Mouse (Mus musculus): ENCODE measurements at regions not wholly inside any gene's neighbourhood (a gene's known extent, or its start where the extent isn't known, plus 50 kb on each side); places are given as distances from the start of the nearest gene placed in this dataset.

- no peak for ATAC-seq (ENCODE audit: insufficient number of reproducible peaks, low FRiP score, low TSS enrichment, low read depth)
- Histone ChIP-seq H3K36me3 (no peaks in the 10 kb centered on the region), H3K27ac (replicated peaks) (peak overlapping the region; percentile 87), H3K9ac (no peak overlapping the region), H3K4me2 (replicated peaks) (peak overlapping the region; percentile 35), H3K4me3 (replicated peaks) (no peak overlapping the region), H3K27me3 (no peaks in the 10 kb centered on the region), H3K4me1 (peaks cover 30% of the 10 kb centered on the region), H3K9me3 (replicated peaks) (no peaks in the 10 kb centered on the region)
- 65% methylated on average over 6 of the region's 6 CpGs for WGBS
Observed at GRCm38 (mm10) chr7:90030486-90031250, 49.9 kb upstream of the Eed start.

DNA sequence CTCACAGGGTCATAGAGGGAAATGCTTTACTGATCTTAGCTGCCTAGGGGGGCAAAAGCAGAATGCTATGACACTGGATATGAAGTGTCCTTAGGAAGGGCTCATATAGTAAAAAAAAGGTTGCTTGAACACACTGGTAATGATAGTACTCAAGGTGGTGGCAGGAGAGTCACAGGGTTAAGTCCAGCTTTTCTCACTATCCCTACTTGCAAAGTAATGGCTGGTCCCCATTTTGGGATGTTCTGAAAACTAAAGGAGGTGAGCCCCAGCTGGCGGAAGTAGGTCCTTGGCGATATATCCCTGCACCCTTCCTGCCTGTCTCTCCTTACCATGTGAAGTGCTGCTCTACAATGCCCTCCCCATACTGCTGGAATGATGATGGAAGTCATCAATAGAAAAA lies 52.3 kb upstream of the Eed start:
- 96% methylated on average over 2 of the region's 2 CpGs for WGBS
- no peak overlapping the region for H3K4me3 ChIP-seq (replicated peaks)
- H3K9me3 ChIP-seq (replicated peaks): no peaks in the 10 kb centered on the region
- H3K36me3 ChIP-seq: no peaks in the 10 kb centered on the region
- no peak overlapping the region for H3K4me2 ChIP-seq (replicated peaks)
- H3K4me1 ChIP-seq: peaks cover 33% of the 10 kb centered on the region
- no peak for ATAC-seq (ENCODE audit: insufficient number of reproducible peaks, low FRiP score, low TSS enrichment, low read depth)
- no peak overlapping the region for H3K9ac ChIP-seq
- no peaks in the 10 kb centered on the region for H3K27me3 ChIP-seq
- H3K27ac ChIP-seq (replicated peaks): peak overlapping the region; percentile 45; the same call in 1 of the 2 replicates

DNA sequence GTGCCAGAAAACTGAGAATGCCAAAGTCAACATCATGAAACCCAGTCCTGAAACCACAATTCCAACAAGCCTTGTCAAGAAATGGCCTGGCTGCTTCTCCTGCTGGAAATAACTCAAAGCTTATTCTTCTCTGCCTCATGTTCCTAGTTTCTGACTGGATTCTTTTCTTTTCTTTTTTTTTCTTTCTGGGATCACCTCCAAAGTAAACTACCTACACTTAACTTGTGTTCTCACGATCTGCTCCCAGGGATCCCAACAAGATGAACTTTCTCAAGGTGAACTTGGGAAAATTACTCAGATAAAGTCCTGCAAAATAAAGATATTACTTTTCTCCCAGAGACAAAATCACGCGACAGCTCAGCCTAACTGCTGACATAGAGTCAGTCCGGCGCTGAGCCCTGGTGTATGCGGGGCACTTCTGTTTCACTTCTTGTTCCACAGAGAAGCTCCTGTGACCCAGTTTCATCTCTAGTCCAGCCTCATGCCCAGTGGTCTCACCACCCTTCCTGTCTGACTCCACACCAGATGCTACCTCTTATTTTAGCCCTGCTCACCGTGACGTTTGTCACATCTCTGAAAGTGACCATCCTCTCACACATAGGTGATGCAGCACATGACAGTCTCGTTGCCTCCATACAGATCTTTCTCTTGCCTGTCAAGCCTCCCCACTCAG lies 53.0 kb upstream of the Eed start:
- H3K9me3 ChIP-seq (replicated peaks): no peaks in the 10 kb centered on the region
- peak overlapping the region; percentile 60 for H3K27ac ChIP-seq (replicated peaks)
- H3K9ac ChIP-seq: no peak overlapping the region
- no peaks in the 10 kb centered on the region for H3K36me3 ChIP-seq
- no peaks in the 10 kb centered on the region for H3K27me3 ChIP-seq
- no peak overlapping the region for H3K4me3 ChIP-seq (replicated peaks)
- ATAC-seq (ENCODE audit: insufficient number of reproducible peaks, low FRiP score, low TSS enrichment, low read depth): no peak
- peaks cover 31% of the 10 kb centered on the region for H3K4me1 ChIP-seq
- 79% methylated on average over 9 of the region's 9 CpGs for WGBS
- no peak overlapping the region for H3K4me2 ChIP-seq (replicated peaks)

DNA sequence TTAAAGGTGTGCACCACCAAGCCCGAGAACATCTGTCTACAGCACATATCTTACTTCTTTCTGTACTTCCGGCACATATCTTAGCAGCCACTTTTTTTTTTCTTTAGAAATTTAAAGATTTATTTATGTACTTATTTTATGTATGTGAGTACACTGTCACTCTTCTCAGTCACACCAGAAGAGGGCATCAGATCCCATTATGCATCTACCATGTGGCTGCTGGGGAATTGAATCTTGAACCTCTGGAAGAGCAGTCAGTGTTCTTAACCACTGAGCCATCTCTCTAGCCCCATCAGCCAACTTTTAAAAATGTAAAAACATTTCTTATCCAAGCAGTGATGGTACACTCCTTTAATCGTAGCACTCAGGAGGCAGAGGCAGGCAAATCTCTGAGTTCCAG lies 53.7 kb upstream of the Eed start:
- H3K9me3 ChIP-seq (replicated peaks): no peaks in the 10 kb centered on the region
- H3K27ac ChIP-seq (replicated peaks): 0 out of 2 replicates have a peak overlapping the region, but pooled peaks have one; percentile 60
- no peak overlapping the region for H3K4me3 ChIP-seq (replicated peaks)
- H3K36me3 ChIP-seq: no peaks in the 10 kb centered on the region
- no peak overlapping the region for H3K9ac ChIP-seq
- H3K4me2 ChIP-seq (replicated peaks): no peak overlapping the region
- H3K27me3 ChIP-seq: no peaks in the 10 kb centered on the region
- 90% methylated on average over 3 of the region's 3 CpGs for WGBS
- H3K4me1 ChIP-seq: peaks cover 23% of the 10 kb centered on the region
- ATAC-seq (ENCODE audit: insufficient number of reproducible peaks, low FRiP score, low TSS enrichment, low read depth): no peak

DNA sequence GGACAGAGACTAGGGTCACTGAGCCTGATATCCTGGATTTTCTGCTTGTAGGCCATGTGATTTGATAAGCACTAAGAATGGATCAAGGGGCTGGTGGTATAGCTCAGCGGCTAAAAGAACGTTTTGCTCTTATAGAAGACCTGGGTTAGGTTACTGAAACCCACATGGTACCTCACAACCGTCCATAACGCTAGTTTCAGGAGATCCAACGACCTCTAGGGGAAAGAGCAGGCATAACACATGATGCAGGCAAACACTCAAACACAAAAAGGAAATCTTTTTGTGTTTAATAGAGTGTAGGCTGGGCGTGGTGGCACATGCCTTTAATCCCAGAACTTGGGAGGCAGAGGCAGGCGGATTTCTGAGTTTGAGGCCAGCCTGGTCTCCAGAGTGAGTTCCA lies 54.6 kb upstream of the Eed start:
- peaks cover 14% of the 10 kb centered on the region for H3K4me1 ChIP-seq
- H3K4me3 ChIP-seq (replicated peaks): no peak overlapping the region
- 73% methylated on average over 7 of the region's 7 CpGs for WGBS
- H3K4me2 ChIP-seq (replicated peaks): no peak overlapping the region
- ATAC-seq (ENCODE audit: insufficient number of reproducible peaks, low FRiP score, low TSS enrichment, low read depth): no peak
- no peaks in the 10 kb centered on the region for H3K36me3 ChIP-seq
- H3K27me3 ChIP-seq: no peaks in the 10 kb centered on the region
- H3K27ac ChIP-seq (replicated peaks): no peak overlapping the region
- no peaks in the 10 kb centered on the region for H3K9me3 ChIP-seq (replicated peaks)
- no peak overlapping the region for H3K9ac ChIP-seq

- Histone ChIP-seq H3K27ac (replicated peaks) (peak overlapping the region; percentile 81), H3K36me3 (no peaks in the 10 kb centered on the region), H3K4me2 (replicated peaks) (no peak overlapping the region), H3K27me3 (no peaks in the 10 kb centered on the region), H3K9me3 (replicated peaks) (no peaks in the 10 kb centered on the region), H3K4me1 (peaks cover 20% of the 10 kb centered on the region; the same call in 1 of the 2 replicates), H3K4me3 (replicated peaks) (no peak overlapping the region), H3K9ac (no peak overlapping the region)
- no peak for ATAC-seq (ENCODE audit: insufficient number of reproducible peaks, low FRiP score, low TSS enrichment, low read depth)
- 50% methylated on average over 4 of the region's 4 CpGs for WGBS
Observed at GRCm38 (mm10) chr7:90037736-90038135, 57.0 kb upstream of the Eed start.

DNA sequence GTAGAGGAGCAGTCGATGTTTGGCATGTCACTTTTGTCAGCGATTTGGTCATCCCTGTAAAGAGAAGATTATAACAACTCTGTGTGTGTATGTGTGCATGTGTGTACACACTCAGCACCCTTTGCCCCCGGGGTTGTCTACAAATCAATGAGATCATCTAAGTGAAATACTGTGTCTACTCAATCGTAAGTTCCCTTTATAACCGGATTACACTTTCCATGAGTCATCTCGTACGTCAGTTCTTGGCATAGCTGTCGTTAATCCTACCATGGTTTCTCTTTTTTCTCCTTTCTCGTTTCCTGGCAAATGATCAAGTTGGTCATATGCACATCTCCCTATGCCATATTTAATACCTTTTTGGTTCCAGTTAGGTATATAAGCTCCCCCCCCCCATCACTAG lies 58.7 kb upstream of the Eed start:
- ATAC-seq (ENCODE audit: insufficient number of reproducible peaks, low FRiP score, low TSS enrichment, low read depth): no peak
- Histone ChIP-seq H3K4me3 (replicated peaks) (no peak overlapping the region), H3K4me1 (peaks cover 21% of the 10 kb centered on the region; the same call in 1 of the 2 replicates), H3K9me3 (replicated peaks) (no peaks in the 10 kb centered on the region), H3K27ac (replicated peaks) (no peak overlapping the region), H3K4me2 (replicated peaks) (no peak overlapping the region), H3K27me3 (no peaks in the 10 kb centered on the region), H3K36me3 (no peaks in the 10 kb centered on the region), H3K9ac (no peak overlapping the region)
- 68% methylated on average over 9 of the region's 9 CpGs for WGBS

GRCm38 (mm10) chr7:90040581-90041340 lies 60.0 kb upstream of the Eed start:
- H3K9me3 ChIP-seq (replicated peaks): no peaks in the 10 kb centered on the region
- H3K4me3 ChIP-seq (replicated peaks): no peak overlapping the region
- no peaks in the 10 kb centered on the region for H3K27me3 ChIP-seq
- H3K36me3 ChIP-seq: no peaks in the 10 kb centered on the region
- peak overlapping the region; percentile 48; the same call in 1 of the 2 replicates for H3K27ac ChIP-seq (replicated peaks)
- no peak for ATAC-seq (ENCODE audit: insufficient number of reproducible peaks, low FRiP score, low TSS enrichment, low read depth)
- 60% methylated on average over 11 of the region's 11 CpGs for WGBS
- H3K4me2 ChIP-seq (replicated peaks): no peak overlapping the region
- no peak overlapping the region for H3K9ac ChIP-seq
- H3K4me1 ChIP-seq: peaks cover 21% of the 10 kb centered on the region; the same call in 1 of the 2 replicates

- Histone ChIP-seq H3K9me3 (replicated peaks) (no peaks in the 10 kb centered on the region), H3K9ac (no peak overlapping the region), H3K27ac (replicated peaks) (peak overlapping the region; percentile 48), H3K4me3 (replicated peaks) (no peak overlapping the region), H3K27me3 (no peaks in the 10 kb centered on the region), H3K4me1 (peaks cover 21% of the 10 kb centered on the region; the same call in 1 of the 2 replicates), H3K36me3 (no peaks in the 10 kb centered on the region), H3K4me2 (replicated peaks) (no peak overlapping the region)
- no peak for ATAC-seq (ENCODE audit: insufficient number of reproducible peaks, low FRiP score, low TSS enrichment, low read depth)
- WGBS: 31% methylated on average over 5 of the region's 5 CpGs
Observed at GRCm38 (mm10) chr7:90041565-90042024, 60.8 kb upstream of the Eed start.

DNA sequence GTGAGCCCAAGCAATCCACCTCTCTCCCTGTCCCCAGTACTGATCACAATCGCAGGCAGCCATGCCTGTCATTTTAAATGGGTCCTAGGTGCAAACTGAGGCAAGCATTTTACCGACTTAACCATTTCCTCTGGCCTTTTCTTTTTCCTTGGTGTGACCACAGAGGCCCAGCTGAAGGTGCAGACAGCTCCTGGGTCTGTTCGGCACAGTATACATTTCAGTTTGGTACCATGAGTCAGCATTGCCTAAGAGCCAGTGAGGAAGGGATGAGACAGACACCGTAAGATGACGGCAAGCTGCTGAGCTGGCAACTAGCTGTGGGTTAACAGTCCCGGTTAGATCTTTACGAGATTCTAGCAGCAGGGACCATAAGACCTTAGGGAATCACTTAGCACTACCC lies 61.6 kb upstream of the Eed start:
- H3K9ac ChIP-seq: no peak overlapping the region
- no peaks in the 10 kb centered on the region for H3K9me3 ChIP-seq (replicated peaks)
- no peaks in the 10 kb centered on the region for H3K36me3 ChIP-seq
- H3K27me3 ChIP-seq: no peaks in the 10 kb centered on the region
- H3K4me3 ChIP-seq (replicated peaks): no peak overlapping the region
- H3K27ac ChIP-seq (replicated peaks): 0 out of 2 replicates have a peak overlapping the region, but pooled peaks have one; percentile 48
- no peak overlapping the region for H3K4me2 ChIP-seq (replicated peaks)
- no peak for ATAC-seq (ENCODE audit: insufficient number of reproducible peaks, low FRiP score, low TSS enrichment, low read depth)
- peaks cover 19% of the 10 kb centered on the region; the same call in 1 of the 2 replicates for H3K4me1 ChIP-seq
- WGBS: 79% methylated on average over 7 of the region's 7 CpGs

DNA sequence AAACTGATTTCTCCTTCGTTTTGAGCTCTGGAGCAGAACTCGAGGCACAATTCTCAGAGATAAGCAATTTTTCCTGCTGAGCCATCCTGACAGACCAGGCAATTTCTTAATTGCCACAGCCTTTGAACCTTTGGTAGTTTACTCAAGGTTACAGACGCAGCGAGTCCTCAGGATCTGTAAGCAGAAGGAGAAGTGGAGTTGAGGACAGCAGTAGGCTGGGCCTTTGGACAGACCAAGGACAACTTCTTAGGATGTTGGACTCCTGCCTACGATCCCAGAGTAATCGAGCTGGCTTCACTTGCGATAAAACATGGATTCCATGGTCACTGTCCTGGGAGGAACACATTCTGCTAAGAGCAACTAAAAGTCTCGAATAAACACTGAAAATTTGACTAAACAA lies 62.7 kb upstream of the Eed start:
- Histone ChIP-seq H3K4me2 (replicated peaks) (no peak overlapping the region), H3K27me3 (no peaks in the 10 kb centered on the region), H3K9me3 (replicated peaks) (no peaks in the 10 kb centered on the region), H3K9ac (no peak overlapping the region), H3K4me1 (peaks cover 19% of the 10 kb centered on the region; the same call in 1 of the 2 replicates), H3K27ac (replicated peaks) (no peak overlapping the region; the same call in 1 of the 2 replicates), H3K36me3 (no peaks in the 10 kb centered on the region), H3K4me3 (replicated peaks) (no peak overlapping the region)
- ATAC-seq (ENCODE audit: insufficient number of reproducible peaks, low FRiP score, low TSS enrichment, low read depth): no peak
- 71% methylated on average over 8 of the region's 8 CpGs for WGBS
